Mouse (Mus musculus) neutrophil, adult 5-6 weeks (primary cell): ENCODE measurements at regions not wholly inside any gene's neighbourhood (a gene's known extent, or its start where the extent isn't known, plus 50 kb on each side); places are given as distances from the start of the nearest gene placed in this dataset.

Experiments used
- ATAC-seq: fragments of 151-379, 151-347 bp; 2 replicates; pipeline ENCODE4 v1.8.0; 2017; ENCODE audit warnings: mild to moderate bottlenecking, moderate TSS enrichment; ENCODE audit not compliant: insufficient number of reproducible peaks, poor library complexity, low FRiP score, severe bottlenecking; ENCODE audit errors: extremely low read depth

- ATAC-seq = no peak
Measured at GRCm38 (mm10) chr9:98700571-98700970, 99.1 kb upstream of the Mrps22 start.

- no peak for ATAC-seq
Measured at GRCm38 (mm10) chr9:98697155-98697554, 95.7 kb upstream of the Mrps22 start.

- ATAC-seq = no peak
Measured at GRCm38 (mm10) chr9:98695035-98695434, 93.6 kb upstream of the Mrps22 start.

- no peak for ATAC-seq
Measured at GRCm38 (mm10) chr9:98690839-98691516, 89.5 kb upstream of the Mrps22 start.

- no peak for ATAC-seq
Measured at GRCm38 (mm10) chr9:98685548-98685947, 84.1 kb upstream of the Mrps22 start.

GRCm38 (mm10) chr9:98684336-98684735, 82.9 kb upstream of the Mrps22 start:
- no peak for ATAC-seq

- ATAC-seq = no peak
Measured at GRCm38 (mm10) chr9:98675612-98676011, 74.2 kb upstream of the Mrps22 start.

GRCm38 (mm10) chr9:98673461-98674114, 72.1 kb upstream of the Mrps22 start:
- ATAC-seq = peak; percentile 3; the same call in 1 of the 2 replicates

- ATAC-seq = no peak
Measured at GRCm38 (mm10) chr9:98672361-98672760, 70.9 kb upstream of the Mrps22 start.

GRCm38 (mm10) chr9:98668423-98669330, 67.2 kb upstream of the Mrps22 start:
- ATAC-seq = no peak

- ATAC-seq = no peak
Measured at GRCm38 (mm10) chr9:98667072-98667471, 65.6 kb upstream of the Mrps22 start.

- no peak for ATAC-seq
Measured at GRCm38 (mm10) chr9:98663011-98663410, 61.6 kb upstream of the Mrps22 start.

GRCm38 (mm10) chr9:98651681-98652080, 50.2 kb upstream of the Mrps22 start:
- ATAC-seq = no peak
